Mouse (Mus musculus): Measurements from ENCODE around the gene Slc34a1. TPM values are rescaled to one million over a fixed set of nuclear protein-coding genes. Genes with fewer than 3 reads are reported as not detected.
A peak's percentile ranks its signal among the peaks of the same experiment; 100 is the strongest.

Gene Slc34a1
- polyA plus RNA-seq, 1 experiment from 2014 or later: 0.22 TPM

DNA sequence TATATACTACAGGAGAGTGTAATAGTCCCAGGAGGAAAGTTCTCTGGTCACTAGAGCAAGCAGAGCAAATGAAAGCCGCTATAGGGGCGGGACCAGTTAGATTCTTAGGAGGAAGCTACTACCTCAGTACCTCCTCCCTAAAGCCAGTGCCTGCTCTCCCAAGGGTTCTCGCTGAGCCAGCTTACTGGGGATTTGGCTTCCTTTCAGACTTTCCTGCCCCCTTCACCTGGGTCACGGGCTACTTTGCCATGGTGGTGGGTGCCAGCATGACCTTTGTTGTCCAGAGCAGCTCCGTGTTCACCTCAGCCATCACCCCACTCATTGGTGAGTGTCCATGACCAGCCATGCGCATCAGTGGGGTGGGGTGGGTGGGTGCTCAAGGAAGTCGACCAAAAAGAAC, 13.8 kb downstream of the Slc34a1 start:
- no peak for DNase-seq (ENCODE audit: low spot score)
- H3K27ac ChIP-seq: no peak overlapping the region
- peaks cover 8% of the 10 kb centered on the region for H3K4me1 ChIP-seq (replicated peaks)
- WGBS: 74% methylated on average over 7 of the region's 7 CpGs
- peaks cover 48% of the 10 kb centered on the region for H3K27me3 ChIP-seq (ENCODE audit: insufficient read depth, poor library complexity, severe bottlenecking)
- H3K36me3 ChIP-seq: no peaks in the 10 kb centered on the region
- no peak overlapping the region for H3K4me3 ChIP-seq
- no peaks in the 10 kb centered on the region for H3K9me3 ChIP-seq

DNA sequence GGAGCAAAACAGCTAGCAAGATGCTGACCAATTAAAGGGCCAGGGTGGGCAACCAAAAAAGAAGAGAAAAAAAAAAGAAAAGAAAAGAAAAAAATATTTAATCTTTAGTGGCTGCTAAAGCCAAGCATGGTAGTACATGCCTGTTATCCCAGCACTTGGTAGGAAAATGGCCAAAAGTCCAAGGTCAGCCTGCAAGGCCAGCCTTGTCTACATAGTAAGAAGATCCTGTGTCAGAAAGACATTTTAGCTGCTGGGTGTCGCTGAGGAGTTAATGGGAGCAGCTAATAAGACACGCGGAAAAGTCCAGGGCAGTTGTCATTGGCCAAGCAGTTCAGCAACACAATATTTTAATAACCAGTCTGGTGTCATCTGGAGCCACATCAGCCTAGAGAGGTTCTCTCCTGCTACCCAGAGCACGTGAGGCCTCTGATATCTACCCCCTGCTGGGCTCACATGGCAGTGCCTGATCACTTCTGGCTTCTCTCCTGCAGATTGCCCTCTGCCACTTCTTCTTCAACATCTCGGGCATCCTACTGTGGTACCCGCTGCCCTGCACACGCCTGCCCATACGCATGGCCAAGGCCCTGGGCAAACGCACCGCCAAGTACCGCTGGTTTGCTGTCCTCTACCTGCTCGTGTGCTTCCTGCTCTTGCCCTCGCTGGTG, 14.8 kb downstream of the Slc34a1 start:
- Histone ChIP-seq H3K4me3 (no peak overlapping the region), H3K27ac (no peak overlapping the region), H3K9me3 (no peaks in the 10 kb centered on the region), H3K36me3 (no peaks in the 10 kb centered on the region), H3K4me1 (replicated peaks) (peaks cover 8% of the 10 kb centered on the region), H3K27me3 (ENCODE audit: insufficient read depth, poor library complexity, severe bottlenecking) (peaks cover 54% of the 10 kb centered on the region)
- WGBS: 84% methylated on average over 13 of the region's 13 CpGs
- DNase-seq (ENCODE audit: low spot score): no peak

DNA sequence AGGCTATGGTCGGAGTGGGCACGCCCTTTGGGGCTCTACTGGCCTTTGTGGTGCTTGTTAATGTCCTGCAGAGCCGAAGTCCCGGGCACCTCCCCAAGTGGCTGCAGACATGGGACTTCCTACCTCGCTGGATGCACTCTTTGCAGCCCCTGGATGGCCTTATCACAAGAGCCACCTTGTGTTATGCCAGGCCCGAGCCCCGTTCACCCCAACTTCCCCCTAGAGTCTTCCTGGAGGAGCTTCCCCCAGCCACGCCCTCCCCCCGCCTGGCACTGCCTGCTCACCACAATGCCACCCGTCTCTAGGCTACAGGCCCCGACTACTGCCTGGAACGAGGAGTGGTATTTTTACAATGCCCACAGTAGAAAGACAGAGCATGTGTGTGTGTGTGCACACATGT, 15.3 kb downstream of the Slc34a1 start:
- Histone ChIP-seq H3K4me3 (no peak overlapping the region), H3K36me3 (no peaks in the 10 kb centered on the region), H3K4me1 (replicated peaks) (peaks cover 14% of the 10 kb centered on the region), H3K27ac (no peak overlapping the region), H3K27me3 (ENCODE audit: insufficient read depth, poor library complexity, severe bottlenecking) (peaks cover 60% of the 10 kb centered on the region), H3K9me3 (no peaks in the 10 kb centered on the region)
- no peak for DNase-seq (ENCODE audit: low spot score)
- 87% methylated on average over 12 of the region's 12 CpGs for WGBS

DNA sequence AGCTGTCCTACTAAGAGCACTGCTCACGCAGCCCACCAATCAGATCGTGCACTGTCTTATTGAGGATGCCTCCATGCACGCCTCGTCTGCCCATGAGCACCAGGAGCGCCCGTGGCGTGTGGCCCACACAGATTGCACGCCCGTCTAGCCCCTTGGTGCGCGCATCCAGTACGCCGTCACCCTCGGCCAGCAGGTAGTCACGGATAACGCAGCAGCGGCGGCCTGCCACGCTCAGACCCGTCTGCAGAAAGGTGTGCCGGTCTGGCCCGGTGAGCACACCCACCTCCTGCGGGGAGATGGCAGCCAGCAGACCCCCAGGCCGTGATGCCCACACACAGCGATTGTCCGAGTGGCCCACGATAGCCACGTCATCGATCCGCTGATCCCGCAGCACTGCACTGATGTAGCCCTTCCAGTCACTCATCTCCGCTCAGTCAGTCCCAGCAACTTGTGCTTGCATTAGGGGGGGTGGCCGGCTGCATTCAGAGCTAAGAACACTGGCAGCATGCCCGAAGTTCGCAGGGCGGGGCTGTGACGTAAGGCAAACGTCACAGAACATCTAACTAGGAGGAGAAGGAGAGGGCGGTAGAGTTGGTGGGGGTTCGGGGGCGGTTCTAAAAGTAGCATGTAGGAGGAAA, 16.9 kb downstream of the Slc34a1 start, which contains the start of gene Pfn3:
Pfn3 (minus strand) TSS at position 490 of the 638 bp plus-strand sequence.
- Histone ChIP-seq H3K36me3 (no peaks in the 10 kb centered on the region), H3K27me3 (ENCODE audit: insufficient read depth, poor library complexity, severe bottlenecking) (peaks cover 71% of the 10 kb centered on the region), H3K4me1 (replicated peaks) (peaks cover 14% of the 10 kb centered on the region), H3K9me3 (no peaks in the 10 kb centered on the region), H3K4me3 (peak within 1 kb of the TSS; percentile 53), H3K27ac (0 out of 2 replicates have a peak within 1 kb of the TSS, but pooled peaks have one; percentile 56)
- DNase-seq (ENCODE audit: low spot score): peak; percentile 53
- 11% methylated on average over 41 of the region's 41 CpGs for WGBS

DNA sequence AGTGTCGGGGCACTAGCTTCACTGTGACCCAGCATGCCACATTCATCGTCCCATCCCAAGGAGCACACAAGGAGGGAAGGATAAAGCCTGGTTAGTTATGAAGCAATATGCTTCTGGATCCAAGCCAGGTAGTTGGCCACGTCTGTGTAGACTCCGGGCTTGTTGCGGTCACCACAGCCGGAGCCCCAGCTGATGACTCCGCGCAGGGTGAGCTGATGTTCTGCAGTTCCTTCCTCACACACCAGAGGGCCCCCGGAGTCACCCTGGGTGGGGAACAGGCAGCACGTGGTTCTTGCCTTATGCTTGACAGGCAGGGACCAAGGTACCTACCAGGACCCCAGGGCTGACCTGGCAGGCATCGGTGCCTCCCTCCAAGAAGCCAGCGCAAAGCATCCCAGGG, 20.0 kb downstream of the Slc34a1 start:
- peaks cover 87% of the 10 kb centered on the region for H3K27me3 ChIP-seq (ENCODE audit: insufficient read depth, poor library complexity, severe bottlenecking)
- DNase-seq (ENCODE audit: low spot score): peak; percentile 87
- peaks cover 31% of the 10 kb centered on the region for H3K4me1 ChIP-seq (replicated peaks)
- H3K36me3 ChIP-seq: no peaks in the 10 kb centered on the region
- H3K9me3 ChIP-seq: no peaks in the 10 kb centered on the region
- H3K27ac ChIP-seq: no peak overlapping the region
- WGBS: 14% methylated on average over 12 of the region's 12 CpGs
- no peak overlapping the region for H3K4me3 ChIP-seq

DNA sequence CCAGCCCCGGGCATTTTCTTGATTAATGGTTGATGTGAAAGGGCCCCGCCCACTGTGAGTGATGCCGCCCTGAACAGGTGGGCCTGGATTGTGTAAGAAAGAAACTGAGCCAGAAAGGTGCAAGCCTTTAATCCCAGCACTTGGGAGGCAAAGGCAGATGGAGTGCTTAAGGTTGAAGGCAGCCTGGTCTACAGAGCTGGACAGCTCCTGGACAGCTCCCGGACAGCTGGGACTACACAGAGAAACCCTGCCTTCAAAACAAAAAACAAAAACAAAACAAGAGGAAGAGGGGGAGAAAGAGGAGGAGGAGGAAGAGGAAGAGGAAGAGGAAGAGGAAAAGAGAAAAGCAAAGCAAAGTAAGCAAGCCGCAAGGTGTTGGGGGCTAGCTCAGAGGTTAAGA, 21.2 kb downstream of the Slc34a1 start:
- H3K4me3 ChIP-seq: no peak overlapping the region
- H3K4me1 ChIP-seq (replicated peaks): peaks cover 31% of the 10 kb centered on the region
- peaks cover 76% of the 10 kb centered on the region for H3K27me3 ChIP-seq (ENCODE audit: insufficient read depth, poor library complexity, severe bottlenecking)
- no peaks in the 10 kb centered on the region for H3K36me3 ChIP-seq
- H3K9me3 ChIP-seq: no peaks in the 10 kb centered on the region
- no peak for DNase-seq (ENCODE audit: low spot score)
- H3K27ac ChIP-seq: no peak overlapping the region
- WGBS: 86% methylated on average over 5 of the region's 5 CpGs

DNA sequence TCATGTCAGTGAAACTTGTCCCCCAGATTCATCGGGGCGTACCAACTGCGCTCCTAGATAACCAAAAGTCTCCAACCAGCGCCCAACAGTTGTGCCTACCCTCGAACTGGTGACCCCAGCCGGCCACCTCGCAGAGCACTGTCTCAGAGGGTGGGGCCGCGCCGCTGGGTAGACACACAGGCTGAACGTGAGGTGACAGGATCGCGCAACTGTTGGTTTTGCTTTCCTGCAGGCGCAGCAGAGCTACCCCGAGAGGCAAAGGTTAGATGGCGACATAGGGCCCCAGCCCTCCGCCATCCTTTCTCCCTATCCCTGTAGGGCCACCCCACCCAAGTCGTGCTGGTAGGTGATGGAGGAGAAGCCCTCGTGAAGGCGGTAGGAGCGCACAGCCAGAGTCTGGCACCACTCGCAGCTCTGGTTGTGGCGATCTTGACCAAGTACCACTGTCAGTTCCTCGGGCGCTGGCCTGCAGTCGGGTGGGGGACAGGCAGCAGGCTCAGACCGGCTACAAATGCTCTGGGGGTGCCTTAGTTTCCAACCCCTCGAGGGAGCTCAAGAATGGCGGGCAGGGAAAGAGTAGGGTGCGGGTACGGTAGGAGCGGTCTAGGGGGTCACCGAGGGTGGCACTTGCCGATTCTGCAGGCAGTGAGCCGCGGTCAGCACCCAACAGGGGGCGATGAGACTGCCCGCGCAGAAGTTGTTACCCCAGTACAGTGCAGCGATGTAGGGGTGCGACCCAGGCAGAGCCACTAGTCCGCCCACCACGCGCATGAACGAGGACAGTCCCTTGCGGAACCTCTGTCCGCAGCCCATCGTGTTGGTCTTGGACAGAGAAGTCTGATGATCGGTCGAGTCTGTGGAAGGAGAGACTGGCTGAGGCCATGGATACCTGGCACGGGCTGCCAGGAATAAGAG, 22.3 kb downstream of the Slc34a1 start:
- 27% methylated on average over 51 of the region's 51 CpGs for WGBS
- H3K36me3 ChIP-seq: no peaks in the 10 kb centered on the region
- peak overlapping the region; percentile 9; the same call in 1 of the 2 replicates for H3K4me3 ChIP-seq
- no peak overlapping the region for H3K27ac ChIP-seq
- no peak for DNase-seq (ENCODE audit: low spot score)
- H3K9me3 ChIP-seq: no peaks in the 10 kb centered on the region
- H3K27me3 ChIP-seq (ENCODE audit: insufficient read depth, poor library complexity, severe bottlenecking): peaks cover 65% of the 10 kb centered on the region
- peaks cover 23% of the 10 kb centered on the region for H3K4me1 ChIP-seq (replicated peaks)

DNA sequence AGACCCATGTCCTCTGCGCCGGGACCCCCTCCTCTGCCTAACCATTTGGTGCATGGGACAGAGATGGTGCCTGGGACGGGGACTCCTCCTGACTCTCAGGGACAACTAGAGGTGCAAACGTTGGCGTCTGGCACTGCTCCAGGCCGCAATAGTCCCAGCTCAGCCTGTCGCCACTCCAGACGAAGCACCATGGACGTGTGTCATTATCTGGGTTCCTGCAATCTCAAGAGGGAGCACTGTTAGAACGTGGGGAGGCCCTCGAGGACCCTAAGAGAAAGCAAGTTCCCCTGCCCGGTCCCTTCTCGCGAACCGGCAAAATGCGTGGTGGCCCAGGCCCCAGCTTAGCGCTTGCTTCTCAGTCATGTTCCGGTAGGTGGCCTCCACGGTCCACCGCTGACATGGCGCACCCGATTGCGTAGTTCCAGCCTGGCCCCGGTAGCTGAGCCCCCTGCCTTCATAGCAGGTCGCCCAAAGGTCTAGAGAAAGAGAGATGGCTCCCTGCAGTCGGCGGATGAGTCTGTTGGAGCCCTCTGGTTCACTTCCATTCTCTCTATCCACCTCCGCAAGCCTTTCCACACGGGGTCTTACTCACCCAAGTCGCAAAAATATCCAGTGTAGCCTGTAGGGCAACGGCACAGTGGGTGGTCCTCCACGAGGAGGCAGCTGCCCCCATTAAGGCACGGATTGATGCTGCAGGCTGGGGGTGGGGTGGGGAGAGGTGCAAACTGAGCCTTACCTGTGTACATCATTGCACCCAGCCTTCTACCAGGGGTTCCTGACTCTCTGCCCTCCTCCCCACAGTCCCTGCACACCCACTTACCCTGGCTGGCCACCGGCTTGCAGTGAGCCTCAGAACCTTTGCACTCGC, 23.2 kb downstream of the Slc34a1 start:
- peaks cover 23% of the 10 kb centered on the region for H3K4me1 ChIP-seq (replicated peaks)
- peak overlapping the region; percentile 37 for H3K4me3 ChIP-seq
- no peaks in the 10 kb centered on the region for H3K9me3 ChIP-seq
- peak; percentile 72 for DNase-seq (ENCODE audit: low spot score)
- H3K27me3 ChIP-seq (ENCODE audit: insufficient read depth, poor library complexity, severe bottlenecking): peaks cover 61% of the 10 kb centered on the region
- no peaks in the 10 kb centered on the region for H3K36me3 ChIP-seq
- H3K27ac ChIP-seq: peak overlapping the region; percentile 17; the same call in 1 of the 2 replicates
- 15% methylated on average over 35 of the region's 35 CpGs for WGBS

DNA sequence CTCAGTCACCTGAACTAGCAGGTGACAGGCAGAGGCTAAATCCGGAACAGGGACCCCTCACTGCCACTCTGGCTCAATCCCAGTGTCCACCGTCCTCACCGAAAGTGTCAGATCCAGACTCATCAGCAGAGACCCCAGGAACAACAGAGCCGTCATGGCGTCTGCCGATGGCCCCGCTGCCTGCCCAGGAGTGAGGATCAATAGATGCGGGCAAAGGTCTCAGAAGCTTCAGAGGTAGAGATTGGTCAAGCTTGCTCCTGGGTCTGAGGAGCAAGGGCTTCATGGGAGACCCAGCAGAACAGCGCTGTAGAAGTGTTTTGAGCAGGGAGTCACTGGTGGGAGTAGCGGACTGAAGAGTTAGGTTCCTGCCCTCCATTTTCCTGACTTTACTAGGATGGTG, 28.6 kb downstream of the Slc34a1 start, which contains the start of gene F12:
F12 (minus strand) TSS at position 181 of the 400 bp plus-strand sequence.
- WGBS: 92% methylated on average over 10 of the region's 10 CpGs
- DNase-seq (ENCODE audit: low spot score): no peak

DNA sequence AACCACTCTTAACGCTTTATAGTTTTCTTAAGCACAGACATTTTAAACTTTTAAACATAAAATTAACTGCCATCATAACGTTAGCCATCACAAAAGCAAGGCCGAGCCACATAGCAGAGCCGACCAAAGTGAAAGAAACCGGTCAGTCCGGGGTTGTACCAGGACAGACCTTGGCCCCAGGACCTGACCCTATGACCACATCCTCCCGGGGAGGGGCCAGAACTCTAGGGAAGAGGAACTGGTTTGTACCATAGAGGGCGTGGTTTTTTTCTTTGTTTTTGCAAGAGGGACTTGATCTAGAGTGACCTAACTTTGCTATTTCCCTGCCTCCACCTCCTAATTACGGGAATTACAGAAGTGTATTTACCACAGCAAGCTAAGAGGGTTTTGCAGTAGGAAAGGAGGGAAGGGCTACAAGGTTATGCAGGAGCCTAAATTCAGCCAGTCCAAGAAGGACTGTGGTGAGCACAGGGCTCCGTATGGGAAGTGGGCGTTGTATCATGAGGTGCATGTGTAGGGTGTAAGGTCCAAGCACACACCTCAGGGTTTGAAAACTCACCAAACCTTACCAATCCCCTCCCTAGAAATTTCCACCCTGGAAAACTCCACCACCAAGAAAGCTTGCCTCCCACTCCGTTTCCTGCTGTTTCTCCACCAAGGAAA, 31.4 kb downstream of the Slc34a1 start:
- DNase-seq (ENCODE audit: low spot score): no peak
- H3K27ac ChIP-seq: no peak overlapping the region
- no peaks in the 10 kb centered on the region for H3K36me3 ChIP-seq
- no peaks in the 10 kb centered on the region for H3K27me3 ChIP-seq (ENCODE audit: insufficient read depth, poor library complexity, severe bottlenecking)
- 69% methylated on average over 12 of the region's 12 CpGs for WGBS
- peaks cover 9% of the 10 kb centered on the region for H3K9me3 ChIP-seq
- H3K4me1 ChIP-seq (replicated peaks): no peaks in the 10 kb centered on the region
- H3K4me3 ChIP-seq: no peak overlapping the region

More for the DNA sequence above, 28.6 kb downstream of the Slc34a1 start, which contains the start of gene F12:
- Histone ChIP-seq H3K4me3 (no peak within 1 kb of the TSS), H3K9me3 (no peaks in the 10 kb centered on the region; the same call in 1 of the 2 replicates), H3K36me3 (no peaks in the 10 kb centered on the region), H3K27me3 (ENCODE audit: insufficient read depth, poor library complexity, severe bottlenecking) (peaks cover 14% of the 10 kb centered on the region), H3K27ac (no peak within 1 kb of the TSS), H3K4me1 (replicated peaks) (peaks cover under 1% of the 10 kb centered on the region)

DNA sequence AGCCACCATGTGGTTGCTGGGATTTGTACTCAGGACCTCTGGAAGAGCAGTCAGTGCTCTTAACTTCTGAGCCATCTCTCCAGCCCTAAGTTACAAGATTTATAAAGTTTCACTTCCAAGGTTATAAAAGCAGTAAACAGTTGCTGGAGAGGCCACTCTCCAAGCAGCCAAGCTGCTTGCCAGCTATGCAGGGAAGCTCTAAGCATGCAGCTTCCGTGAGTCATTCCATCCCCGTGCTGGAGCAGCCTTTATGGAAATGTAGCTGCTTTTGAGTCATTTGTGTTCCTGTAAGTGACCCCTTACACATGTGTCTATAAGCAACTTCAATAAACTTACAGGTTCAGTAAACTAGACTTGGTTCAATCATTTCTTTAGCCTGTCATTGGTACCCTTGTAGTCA, 32.6 kb downstream of the Slc34a1 start:
- no peak overlapping the region for H3K27ac ChIP-seq
- H3K9me3 ChIP-seq: peaks cover 9% of the 10 kb centered on the region
- H3K4me1 ChIP-seq (replicated peaks): no peaks in the 10 kb centered on the region
- WGBS: 90% methylated on average over 2 of the region's 2 CpGs
- H3K27me3 ChIP-seq (ENCODE audit: insufficient read depth, poor library complexity, severe bottlenecking): no peaks in the 10 kb centered on the region
- H3K36me3 ChIP-seq: no peaks in the 10 kb centered on the region
- H3K4me3 ChIP-seq: no peak overlapping the region
- no peak for DNase-seq (ENCODE audit: low spot score)

Data from hindbrain, embryonic 10.5 days (tissue).